14 mouse cellular contexts compared by ENCODE assay signal in the genomic region with DNA sequence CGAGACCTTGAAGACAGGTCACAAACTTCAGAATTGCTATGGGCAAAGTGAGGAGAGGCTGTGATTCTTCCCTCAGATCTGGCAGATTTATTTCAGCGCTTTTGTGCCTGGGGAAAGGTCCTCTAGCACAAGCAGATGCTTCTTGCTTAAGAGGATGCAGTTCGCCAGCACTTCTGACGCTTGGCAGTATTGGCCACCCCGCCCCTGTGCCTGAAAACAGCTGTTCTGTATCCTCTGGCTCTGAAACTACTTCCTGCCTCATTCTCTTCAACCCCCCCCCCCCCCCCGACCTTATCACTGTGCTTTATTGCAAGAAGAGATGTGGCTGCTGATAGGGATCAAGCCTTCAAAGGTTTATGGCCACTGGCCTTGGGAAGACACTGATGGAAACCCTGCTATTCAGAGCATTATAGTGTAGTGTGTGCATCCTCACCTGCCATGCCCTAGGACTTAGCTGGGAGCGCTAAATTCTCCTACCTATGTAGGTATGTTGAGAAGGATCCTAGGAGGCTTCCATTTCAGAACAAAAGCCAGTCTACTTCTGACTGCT. TPM values are rescaled to one million over a fixed set of nuclear protein-coding genes. Genes with fewer than 3 reads are reported as not detected.
DNase-seq lines count a peak whose midpoint lies in the region; ATAC-seq and TF ChIP-seq lines count a peak whose summit lies in the region.
"Had no signal": no experiment of that assay in that cellular context is flagged by ENCODE, and none has a peak within 500 bp of the region (broad histone marks: within the 10 kb centered on the region; RNA-seq: fewer than 3 reads in every experiment).

No protein-coding gene starts in this region.

- no peaks in the 10 kb centered on the region for H3K27me3 ChIP-seq in midbrain, embryonic 13.5 days
- H3K27me3 ChIP-seq: forebrain, embryonic 15.5 days; midbrain, embryonic 12.5 days; neural tube, embryonic 15.5 days had no signal

- no peak for TF ChIP-seq CTCF in layer of hippocampus, adult 2 months (conservative IDR thresholded peaks at IDR 0.05)

- no peaks in the 10 kb centered on the region for H3K4me1 ChIP-seq in midbrain, embryonic 13.5 days (replicated peaks)
- H3K4me1 ChIP-seq: forebrain, embryonic 15.5 days; midbrain, embryonic 12.5 days; neural tube, embryonic 15.5 days had no signal

- ATAC-seq in midbrain, embryonic 13.5 days = no peak
- ATAC-seq: forebrain, embryonic 15.5 days had no signal

- peak; percentile 24 for DNase-seq in kidney, adult 11 months
- DNase-seq in kidney, adult 18-20 months = no peak
- DNase-seq in heart, postnatal 10 days = peak; percentile 18 to 29
- DNase-seq in kidney, postnatal 10 days = peak; percentile 80
- peak; percentile 8 for DNase-seq in mesoderm, embryonic 11.5 days (ENCODE audit: low read depth, low spot score)
- no peak for DNase-seq in frontal cortex, postnatal 10 days (ENCODE audit: low spot score in 2 of 2)
- no peak for DNase-seq in layer of hippocampus, adult 2 months (ENCODE audit: low spot score in 2 of 2)
- DNase-seq: right cerebral cortex, postnatal 25 days; thymus, adult 18-20 months had no signal

- 76% methylated on average over 7 of the region's 7 CpGs for WGBS in midbrain, embryonic 13.5 days

- no peak overlapping the region for H3K4me3 ChIP-seq in midbrain, embryonic 13.5 days (replicated peaks)
- no peak overlapping the region for H3K4me3 ChIP-seq in layer of hippocampus, adult 2 months
- H3K4me3 ChIP-seq: forebrain, embryonic 15.5 days; midbrain, embryonic 12.5 days; neural tube, embryonic 15.5 days had no signal

- no peak overlapping the region for H3K27ac ChIP-seq in midbrain, embryonic 13.5 days
- H3K27ac ChIP-seq in layer of hippocampus, adult 2 months = no peak overlapping the region
- H3K27ac ChIP-seq: forebrain, embryonic 15.5 days; midbrain, embryonic 12.5 days; neural tube, embryonic 15.5 days had no signal

- intact Hi-C loops in heart, postnatal 10 days (cut with DNase I) = no loop called here

- no peaks in the 10 kb centered on the region for H3K36me3 ChIP-seq in midbrain, embryonic 13.5 days
- H3K36me3 ChIP-seq: forebrain, embryonic 15.5 days; midbrain, embryonic 12.5 days; neural tube, embryonic 15.5 days had no signal

- H3K9me3 ChIP-seq in midbrain, embryonic 13.5 days = no peaks in the 10 kb centered on the region
- H3K9me3 ChIP-seq: forebrain, embryonic 15.5 days; midbrain, embryonic 12.5 days; neural tube, embryonic 15.5 days had no signal

- H3K9ac ChIP-seq in midbrain, embryonic 13.5 days (replicated peaks) = no peak overlapping the region
- H3K9ac ChIP-seq: forebrain, embryonic 15.5 days; midbrain, embryonic 12.5 days; neural tube, embryonic 15.5 days had no signal

- no peak overlapping the region for H3K4me2 ChIP-seq in midbrain, embryonic 13.5 days (replicated peaks)
- H3K4me2 ChIP-seq: forebrain, embryonic 15.5 days; midbrain, embryonic 12.5 days; neural tube, embryonic 15.5 days had no signal

RNA-seq across cellular contexts. Expression of a gene that starts 44.5 kb away (rescaled TPM):
- total RNA-seq in heart, postnatal 10 days (2021) = 1 to 10 TPM; 1.0 to 1.1 TPM
- 0.10 and 0.12 TPM in 2 replicates for polyA plus RNA-seq in midbrain, embryonic 13.5 days (2015; fragmentation: Nextera tagmentation; extraction: Ambion mirVana)
- 1 to 10 TPM in 1 of 2 experiments, under 1 TPM in 1; 0.90 to 1.6 TPM for total RNA-seq in layer of hippocampus, adult 2 months (2021)
- total RNA-seq: liver, adult 2 months had no signal
- polyA plus RNA-seq: liver, adult 2 months had no signal

Comparison
In these comparisons a context has a peak if more than half of its experiments do, and no peak if none do; other contexts are left out.
1. DNase-seq: peak in kidney, adult 11 months (single experiment), heart, postnatal 10 days (2 of 2), kidney, postnatal 10 days (single experiment) and mesoderm, embryonic 11.5 days (single experiment); none in kidney, adult 18-20 months (single experiment), frontal cortex, postnatal 10 days (0 of 2) and layer of hippocampus, adult 2 months (0 of 2).